Mouse (Mus musculus) liver, embryonic 13.5 days (tissue): ENCODE results near the gene Opn4. TPM values are rescaled to one million over a fixed set of nuclear protein-coding genes. Genes with fewer than 3 reads are reported as not detected.
A peak's percentile ranks its signal among the peaks of the same experiment; 100 is the strongest.

Experiments
- ATAC-seq: fragments of 200-750 bp; cut with Nextera tagmentation; 2 replicates; pipeline ENCODE4 v1.8.0; 2017; ENCODE audit warnings: low read depth, mild to moderate bottlenecking, moderate number of reproducible peaks, moderate library complexity
- DNase-seq: peaks from one replicate; pipeline ENCODE4 v3.0.0; 2022
- H3K27ac ChIP-seq: fragments of 300-500 bp; sonication (generic); 2 replicates; pipeline ENCODE4 v1.5.1; 2015; ENCODE audit warnings: moderate library complexity, mild to moderate bottlenecking, inconsistent platforms
- H3K27me3 ChIP-seq: fragments of 300-500 bp; sonication (generic); 2 replicates; pipeline ENCODE4 v1.6.1; 2015; ENCODE audit warnings: mild to moderate bottlenecking, inconsistent platforms
- H3K36me3 ChIP-seq: fragments of 300-500 bp; sonication (generic); 2 replicates; pipeline ENCODE4 v1.6.1; 2015; ENCODE audit warnings: mild to moderate bottlenecking, inconsistent platforms
- H3K4me1 ChIP-seq: fragments of 300-500 bp; sonication (generic); replicated peaks from 2 replicates; pipeline ENCODE4 v1.6.1; 2015; ENCODE audit warnings: inconsistent platforms
- H3K4me2 ChIP-seq: fragments of 300-500 bp; sonication (generic); 2 replicates; pipeline ENCODE4 v1.6.1; 2015; ENCODE audit warnings: inconsistent platforms, mild to moderate bottlenecking, moderate library complexity
- H3K4me3 ChIP-seq: fragments of 300-500 bp; sonication (generic); replicated peaks from 2 replicates; pipeline ENCODE4 v1.5.1; 2015; ENCODE audit warnings: mild to moderate bottlenecking, inconsistent platforms
- H3K9ac ChIP-seq: fragments of 300-500 bp; sonication (generic); 2 replicates; pipeline ENCODE4 v1.6.1; 2015; ENCODE audit warnings: mild to moderate bottlenecking, inconsistent platforms
- H3K9me3 ChIP-seq: fragments of 300-500 bp; sonication (generic); replicated peaks from 2 replicates; pipeline ENCODE4 v1.6.1; 2016; ENCODE audit warnings: inconsistent platforms
- WGBS: fragments of 180-500 bp; shearing (Covaris S2); methylation state at CpG from one replicate; pipeline ENCODE4 v1.1.7; 2015; ENCODE audit not compliant: insufficient replicate concordance; 5-methylcytosine and 5-hydroxymethylcytosine counted together
- polyA plus RNA-seq: library from polyadenylated mRNA; unstranded; fragments of >200 nt; fragmentation: Nextera tagmentation; extraction: Ambion mirVana; gene quantifications from 2 replicates; pipeline ENCODE4 v1.2.1, GENCODE M21; 2015

Gene Opn4
- polyA plus RNA-seq, 1 experiment from 2014 or later, result not detected

DNA sequence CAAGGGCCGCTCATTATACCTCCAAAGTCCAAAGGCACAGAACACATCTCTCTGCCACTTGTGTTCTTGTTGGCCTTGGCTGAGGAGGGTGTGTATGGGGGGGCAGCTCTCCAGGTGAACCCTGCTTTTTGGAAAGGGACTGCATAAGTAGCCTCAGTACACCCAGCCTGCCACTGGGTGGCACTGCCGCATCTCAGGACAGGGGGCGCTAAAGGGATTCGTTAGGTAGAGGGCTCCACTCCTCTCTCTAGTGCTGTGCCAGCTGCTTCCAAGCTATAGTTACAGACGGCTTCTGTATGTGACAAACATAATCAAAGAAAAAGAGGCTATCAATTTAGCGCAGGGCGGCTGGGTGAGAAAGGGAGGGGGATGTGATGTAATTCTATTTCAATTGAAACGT lies 16.9 kb upstream of the Opn4 start:
- WGBS, result 3% methylated on average over 8 of the region's 8 CpGs
- H3K27ac ChIP-seq, result no peak overlapping the region
- H3K36me3 ChIP-seq, result no peaks in the 10 kb centered on the region
- no peaks in the 10 kb centered on the region for H3K9me3 ChIP-seq
- ATAC-seq (peak; percentile 57), DNase-seq (peak; percentile 71)
- no peak overlapping the region for H3K9ac ChIP-seq
- no peaks in the 10 kb centered on the region for H3K27me3 ChIP-seq
- no peak overlapping the region for H3K4me2 ChIP-seq
- H3K4me3 ChIP-seq, result no peak overlapping the region
- H3K4me1 ChIP-seq, result peaks cover 36% of the 10 kb centered on the region

DNA sequence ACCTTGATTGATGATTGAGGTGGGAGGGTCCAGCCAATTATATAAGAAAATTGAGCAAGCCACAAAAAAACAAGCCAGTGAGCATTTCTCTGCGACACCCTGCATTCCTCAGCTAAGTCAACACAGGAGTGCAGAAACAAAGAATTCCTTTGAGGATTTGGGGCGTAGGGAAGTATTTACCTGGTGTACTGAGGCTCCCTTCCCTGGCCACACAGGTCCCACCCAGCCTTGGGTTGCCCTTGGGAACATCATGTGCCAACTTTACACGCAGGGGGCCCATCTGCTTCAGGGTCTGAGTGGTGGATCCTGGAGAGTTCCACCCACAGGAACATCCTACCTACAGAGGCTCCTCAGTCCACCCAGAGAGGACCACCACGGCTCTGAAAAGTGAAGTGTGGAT lies 15.7 kb upstream of the Opn4 start:
- Histone ChIP-seq H3K9me3 (no peaks in the 10 kb centered on the region), H3K9ac (no peak overlapping the region), H3K27me3 (no peaks in the 10 kb centered on the region), H3K4me1 (peaks cover 24% of the 10 kb centered on the region), H3K4me2 (peak overlapping the region; percentile 68), H3K36me3 (no peaks in the 10 kb centered on the region), H3K4me3 (peak overlapping the region; percentile 48; the same call in 1 of the 2 replicates), H3K27ac (no peak overlapping the region)
- WGBS, result 57% methylated on average over 4 of the region's 4 CpGs
- no peak for ATAC-seq
- no peak for DNase-seq

GRCm38 (mm10) chr14:34615082-34615481 lies 15.1 kb upstream of the Opn4 start:
- ATAC-seq (peak; percentile 59), DNase-seq (no peak)
- H3K27me3 ChIP-seq, result no peaks in the 10 kb centered on the region
- H3K4me3 ChIP-seq, result peak overlapping the region; percentile 48
- no peaks in the 10 kb centered on the region for H3K9me3 ChIP-seq
- 2% methylated on average over 13 of the region's 13 CpGs for WGBS
- peak overlapping the region; percentile 52 for H3K9ac ChIP-seq
- H3K27ac ChIP-seq, result no peak overlapping the region
- peaks cover 22% of the 10 kb centered on the region for H3K4me1 ChIP-seq
- H3K4me2 ChIP-seq, result peak overlapping the region; percentile 68
- no peaks in the 10 kb centered on the region for H3K36me3 ChIP-seq

GRCm38 (mm10) chr14:34614551-34614950 lies 14.6 kb upstream of the Opn4 start:
- H3K9me3 ChIP-seq, result no peaks in the 10 kb centered on the region
- no peak overlapping the region for H3K27ac ChIP-seq
- peak overlapping the region; percentile 68 for H3K4me2 ChIP-seq
- peaks cover 22% of the 10 kb centered on the region for H3K4me1 ChIP-seq
- no peaks in the 10 kb centered on the region for H3K36me3 ChIP-seq
- H3K27me3 ChIP-seq, result no peaks in the 10 kb centered on the region
- DNase-seq (no peak), ATAC-seq (no peak)
- peak overlapping the region; percentile 48 for H3K4me3 ChIP-seq
- peak overlapping the region; percentile 52 for H3K9ac ChIP-seq
- WGBS, result 25% methylated on average over 15 of the region's 15 CpGs

GRCm38 (mm10) chr14:34613523-34613922 lies 13.6 kb upstream of the Opn4 start:
- DNase-seq (no peak), ATAC-seq (no peak)
- 0 out of 2 replicates have a peak, but pooled peaks cover 4% of the 10 kb centered on the region for H3K27me3 ChIP-seq
- no peak overlapping the region for H3K9ac ChIP-seq
- 58% methylated on average over 6 of the region's 6 CpGs for WGBS
- no peak overlapping the region for H3K4me2 ChIP-seq
- H3K4me3 ChIP-seq, result no peak overlapping the region
- no peaks in the 10 kb centered on the region for H3K36me3 ChIP-seq
- H3K4me1 ChIP-seq, result peaks cover 16% of the 10 kb centered on the region
- H3K27ac ChIP-seq, result no peak overlapping the region
- H3K9me3 ChIP-seq, result no peaks in the 10 kb centered on the region

- H3K27me3 ChIP-seq, result 0 out of 2 replicates have a peak, but pooled peaks cover 11% of the 10 kb centered on the region
- H3K9ac ChIP-seq, result no peak overlapping the region
- H3K4me3 ChIP-seq, result no peak overlapping the region
- 28% methylated on average over 4 of the region's 4 CpGs for WGBS
- H3K9me3 ChIP-seq, result no peaks in the 10 kb centered on the region
- DNase-seq (no peak), ATAC-seq (no peak)
- H3K4me2 ChIP-seq, result no peak overlapping the region
- no peak overlapping the region for H3K27ac ChIP-seq
- H3K4me1 ChIP-seq, result peaks cover 15% of the 10 kb centered on the region
- H3K36me3 ChIP-seq, result no peaks in the 10 kb centered on the region
Measured at GRCm38 (mm10) chr14:34612222-34612621, 12.3 kb upstream of the Opn4 start.

GRCm38 (mm10) chr14:34611591-34611990 lies 11.6 kb upstream of the Opn4 start:
- H3K27me3 ChIP-seq, result 0 out of 2 replicates have a peak, but pooled peaks cover 15% of the 10 kb centered on the region
- H3K4me2 ChIP-seq, result no peak overlapping the region
- H3K9me3 ChIP-seq, result no peaks in the 10 kb centered on the region
- H3K27ac ChIP-seq, result no peak overlapping the region
- no peak overlapping the region for H3K4me3 ChIP-seq
- WGBS, result 74% methylated on average over 4 of the region's 4 CpGs
- no peak for DNase-seq
- no peaks in the 10 kb centered on the region for H3K36me3 ChIP-seq
- no peak overlapping the region for H3K9ac ChIP-seq
- ATAC-seq, result no peak
- H3K4me1 ChIP-seq, result peaks cover 15% of the 10 kb centered on the region

- ATAC-seq (no peak), DNase-seq (no peak)
- Histone ChIP-seq H3K9ac (no peak overlapping the region), H3K9me3 (no peaks in the 10 kb centered on the region), H3K27ac (no peak overlapping the region), H3K4me3 (no peak overlapping the region), H3K4me2 (no peak overlapping the region), H3K27me3 (0 out of 2 replicates have a peak, but pooled peaks cover under 1% of the 10 kb centered on the region), H3K36me3 (no peaks in the 10 kb centered on the region), H3K4me1 (no peaks in the 10 kb centered on the region)
- 69% methylated on average over 7 of the region's 7 CpGs for WGBS
Measured at GRCm38 (mm10) chr14:34601910-34602309, 2.0 kb upstream of the Opn4 start.

- H3K4me3 ChIP-seq, result no peak overlapping the region
- H3K36me3 ChIP-seq, result no peaks in the 10 kb centered on the region
- ATAC-seq (no peak), DNase-seq (no peak)
- 66% methylated on average over 17 of the region's 17 CpGs for whole genome bisulfite sequencing
- no peak overlapping the region for H3K27ac ChIP-seq
- 0 out of 2 replicates have a peak, but pooled peaks cover 8% of the 10 kb centered on the region for H3K27me3 ChIP-seq
- no peaks in the 10 kb centered on the region for H3K4me1 ChIP-seq
- no peak overlapping the region for H3K9ac ChIP-seq
- H3K9me3 ChIP-seq, result no peaks in the 10 kb centered on the region
- H3K4me2 ChIP-seq, result no peak overlapping the region
Measured at GRCm38 (mm10) chr14:34595596-34596255, 4.2 kb downstream of the Opn4 start.

DNA sequence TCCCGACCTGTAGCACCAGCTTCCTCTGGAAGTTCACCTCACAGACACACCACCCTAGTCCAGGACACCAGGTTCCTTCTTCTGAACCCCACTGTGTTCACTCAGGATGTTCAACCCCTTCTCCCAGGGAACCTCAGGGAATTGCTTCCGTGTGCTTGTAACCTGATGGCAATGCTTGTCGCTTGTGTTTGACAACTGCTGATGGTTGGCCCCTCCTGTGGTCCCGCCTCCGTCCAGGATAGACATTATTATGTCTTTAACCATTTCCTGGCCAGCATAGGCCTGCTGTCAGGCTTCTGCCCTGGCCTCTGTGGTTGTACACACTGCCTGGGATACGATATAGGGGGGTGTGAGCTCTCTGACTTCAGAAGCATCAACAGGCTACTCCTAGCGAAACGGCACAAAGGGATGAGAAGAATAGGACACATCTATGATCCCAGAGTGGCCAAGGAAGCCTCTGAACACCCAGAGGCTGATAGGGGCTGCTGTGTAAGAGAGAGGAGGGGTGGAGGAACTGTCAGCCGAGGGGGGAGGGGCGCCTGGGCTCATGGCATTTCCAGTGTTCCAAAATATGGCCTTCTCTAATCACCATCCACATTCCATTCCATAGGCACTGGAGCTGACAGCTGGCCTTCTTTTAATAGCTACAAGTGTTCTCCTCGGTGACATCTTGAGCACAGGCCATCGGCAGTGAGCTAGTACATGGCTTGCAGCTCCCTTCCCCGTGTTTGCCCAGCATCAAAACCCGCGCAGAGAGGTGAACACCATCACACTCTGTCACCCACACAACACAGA lies 8.0 kb downstream of the Opn4 start:
- H3K36me3 ChIP-seq, result no peaks in the 10 kb centered on the region
- DNase-seq (no peak), ATAC-seq (no peak)
- H3K9me3 ChIP-seq, result no peaks in the 10 kb centered on the region
- no peak overlapping the region for H3K9ac ChIP-seq
- H3K4me3 ChIP-seq, result no peak overlapping the region
- no peaks in the 10 kb centered on the region for H3K4me1 ChIP-seq
- no peak overlapping the region for H3K4me2 ChIP-seq
- H3K27me3 ChIP-seq, result 0 out of 2 replicates have a peak, but pooled peaks cover 8% of the 10 kb centered on the region
- WGBS, result 56% methylated on average over 15 of the region's 15 CpGs
- no peak overlapping the region for H3K27ac ChIP-seq

- no peaks in the 10 kb centered on the region for H3K4me1 ChIP-seq
- 0 out of 2 replicates have a peak, but pooled peaks cover 2% of the 10 kb centered on the region for H3K27me3 ChIP-seq
- no peaks in the 10 kb centered on the region for H3K9me3 ChIP-seq
- no peak overlapping the region for H3K27ac ChIP-seq
- H3K4me2 ChIP-seq, result no peak overlapping the region
- WGBS, result 62% methylated on average over 24 of the region's 24 CpGs
- DNase-seq (peak; percentile 64), ATAC-seq (no peak)
- H3K4me3 ChIP-seq, result no peak overlapping the region
- no peaks in the 10 kb centered on the region for H3K36me3 ChIP-seq
- H3K9ac ChIP-seq, result no peak overlapping the region
Measured at GRCm38 (mm10) chr14:34590743-34591675, 8.9 kb downstream of the Opn4 start.
